Mouse (Mus musculus): ENCODE measurements around the gene Kcnj10.

GRCm38 (mm10) chr1:172406077-172406706 lies 65.2 kb downstream of the Kcnj10 start:
- TF ChIP-seq POLR2A (IDR thresholded peaks at IDR 0.05; ENCODE audit: low read depth, low read length), result no peak
- TF ChIP-seq CTCF (IDR thresholded peaks at IDR 0.05; ENCODE audit: borderline replicate concordance, insufficient read depth, low read length), result no peak

Data from embryonic fibroblast, embryonic 13.5 days (primary cell).